Mouse (Mus musculus) adipocyte (in vitro differentiated cells): ENCODE data around the gene Vmn1r93.
"Not testable (repeated sequence)": the region's sequence is repeated elsewhere in the genome, so short reads cannot be mapped to it uniquely, and the experiment has no call there.

ENCODE experiments used
- DNase-seq: peaks from one replicate; pipeline ENCODE4 v3.0.0-alpha.2; 2016; ENCODE audit warnings: low spot score

The Vmn1r93 gene

DNA sequence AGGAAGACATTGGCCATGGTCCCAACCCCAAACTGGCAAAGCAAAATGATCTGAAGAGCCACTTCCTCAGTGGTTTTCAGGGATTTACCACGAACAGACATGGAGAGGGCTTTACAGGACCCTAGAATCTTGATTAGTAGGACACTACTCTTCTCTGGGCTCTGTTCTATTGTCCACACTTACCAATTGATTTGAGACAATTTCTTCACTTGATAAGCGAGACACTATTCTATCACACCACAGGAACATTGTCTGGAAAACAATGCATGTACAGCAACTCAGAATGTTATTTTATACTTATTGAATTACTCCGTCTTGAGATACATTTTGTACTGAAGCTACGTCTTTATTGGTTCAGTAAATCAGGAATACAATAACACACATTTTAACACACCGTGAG lies at the start of gene Vmn1r93:
Gene Vmn1r93 (minus strand): TSS at position 101 of the 400 bp plus-strand sequence.
- DNase-seq, result not testable (repeated sequence)

DNA sequence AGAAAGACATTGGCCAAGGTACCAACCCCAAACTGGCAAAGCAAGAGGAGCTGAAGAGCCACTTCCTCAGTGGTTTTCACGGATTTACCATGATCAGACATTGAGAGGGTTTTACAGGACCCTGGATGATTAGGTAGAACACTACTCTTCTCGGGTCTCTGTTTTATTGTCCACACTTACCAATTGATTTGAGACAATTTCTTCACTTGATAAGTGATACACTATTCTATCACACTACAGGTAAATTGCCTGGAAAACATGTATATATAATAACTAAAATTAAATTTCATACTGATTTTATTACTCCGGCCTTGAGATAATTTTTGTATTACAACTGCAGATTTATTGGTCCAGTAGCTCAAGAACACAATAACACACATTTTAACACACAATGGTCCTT lies 29.4 kb upstream of the Vmn1r93 start, which contains the start of gene Vmn1r94:
Gene Vmn1r94 (minus strand): TSS at position 101 of the 400 bp plus-strand sequence.
- DNase-seq, result not testable (repeated sequence)

DNA sequence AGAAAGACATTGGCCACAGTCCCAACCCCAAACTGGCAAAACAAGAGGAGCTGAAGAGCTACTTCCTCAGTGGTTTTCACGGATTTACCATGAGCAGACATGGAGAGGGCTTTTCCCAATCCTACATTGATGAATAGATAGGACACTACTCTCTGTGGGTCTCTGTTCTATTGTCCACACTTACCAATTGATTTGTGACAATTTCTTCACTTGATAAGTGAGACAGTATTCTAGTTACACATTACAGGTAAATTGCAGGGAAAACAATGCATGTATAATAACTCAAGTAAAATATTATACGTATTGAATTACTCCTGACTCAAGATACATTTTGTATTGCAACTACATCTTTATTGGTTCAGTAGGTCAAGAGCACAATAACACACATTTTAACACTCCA lies 16.4 kb downstream of the Vmn1r93 start, which contains the start of gene Gm16442:
Gene Gm16442 (minus strand): TSS at position 101 of the 400 bp plus-strand sequence.
- DNase-seq, result not testable (repeated sequence)

DNA sequence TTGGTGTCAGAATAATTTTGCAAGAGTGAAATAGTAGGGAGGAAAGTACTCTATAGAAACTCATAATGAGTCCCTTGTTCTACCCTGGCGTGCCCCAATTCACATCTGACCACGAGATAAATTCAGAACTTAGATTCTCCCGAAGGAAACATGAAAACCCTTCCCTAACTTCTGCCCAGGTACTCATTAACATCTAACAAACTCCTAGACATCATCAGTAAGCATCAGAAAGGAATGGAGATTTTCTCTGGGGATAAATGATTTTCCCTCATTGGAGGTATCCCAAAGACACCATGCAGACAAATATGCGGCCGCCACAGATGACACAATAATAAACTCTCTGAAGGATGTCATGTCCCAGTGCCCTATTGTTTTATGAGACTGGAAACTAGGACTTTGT lies 39.5 kb downstream of the Vmn1r93 start, which contains the start of gene Vmn1r91:
Gene Vmn1r91 (plus strand): TSS at position 301 of the 400 bp plus-strand sequence.
- DNase-seq, result not testable (repeated sequence)
